Mouse (Mus musculus): ENCODE results near the gene Xrcc6.
A peak's percentile ranks its signal among the peaks of the same experiment; 100 is the strongest.

The Xrcc6 gene

DNA sequence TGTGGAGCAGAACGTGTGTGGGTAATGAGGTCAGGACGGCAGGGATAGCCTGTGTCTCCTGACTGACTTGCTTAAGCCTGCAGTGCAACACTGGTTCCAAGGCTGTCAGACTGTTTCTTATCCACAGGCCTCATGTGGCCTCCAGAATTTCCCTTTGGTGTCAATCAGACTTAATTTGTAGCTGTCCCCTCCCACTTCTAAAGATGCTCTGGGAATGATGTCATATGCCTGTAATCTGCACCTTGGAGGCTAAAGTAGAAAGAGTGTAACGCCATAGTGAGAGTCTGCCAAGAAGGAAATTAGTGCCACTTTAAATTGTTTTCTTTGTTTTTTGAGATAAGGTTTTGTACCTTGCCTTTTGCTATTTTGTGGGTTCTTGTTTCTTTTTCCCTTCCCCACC is 31.7 kb downstream of the Xrcc6 start:
- no peak for DNase-seq (ENCODE audit: low read depth, low spot score)

DNA sequence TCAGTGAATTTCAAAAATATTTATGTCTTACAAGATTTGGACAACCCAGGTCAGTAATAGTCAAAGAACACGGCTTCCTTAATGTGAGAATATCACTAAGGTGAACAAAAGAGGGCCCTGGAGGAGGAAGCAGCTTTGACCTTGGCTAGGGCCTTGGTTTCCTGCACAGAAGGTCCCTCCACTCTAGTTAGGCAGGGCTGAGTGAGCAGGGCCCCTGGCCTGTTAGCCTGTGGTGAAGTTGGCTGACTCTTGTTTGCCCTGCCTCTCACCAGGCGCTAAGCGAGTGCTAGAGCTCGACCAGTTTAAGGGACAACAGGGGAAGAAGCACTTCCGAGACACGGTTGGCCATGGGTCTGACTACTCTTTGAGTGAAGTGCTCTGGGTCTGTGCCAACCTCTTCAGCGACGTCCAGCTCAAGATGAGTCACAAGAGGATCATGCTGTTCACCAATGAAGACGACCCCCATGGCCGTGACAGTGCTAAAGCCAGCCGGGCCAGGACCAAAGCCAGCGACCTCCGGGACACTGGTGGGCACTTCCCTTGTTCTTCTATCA is 35.0 kb downstream of the Xrcc6 start:
- no peak for DNase-seq (ENCODE audit: low read depth, low spot score)

DNA sequence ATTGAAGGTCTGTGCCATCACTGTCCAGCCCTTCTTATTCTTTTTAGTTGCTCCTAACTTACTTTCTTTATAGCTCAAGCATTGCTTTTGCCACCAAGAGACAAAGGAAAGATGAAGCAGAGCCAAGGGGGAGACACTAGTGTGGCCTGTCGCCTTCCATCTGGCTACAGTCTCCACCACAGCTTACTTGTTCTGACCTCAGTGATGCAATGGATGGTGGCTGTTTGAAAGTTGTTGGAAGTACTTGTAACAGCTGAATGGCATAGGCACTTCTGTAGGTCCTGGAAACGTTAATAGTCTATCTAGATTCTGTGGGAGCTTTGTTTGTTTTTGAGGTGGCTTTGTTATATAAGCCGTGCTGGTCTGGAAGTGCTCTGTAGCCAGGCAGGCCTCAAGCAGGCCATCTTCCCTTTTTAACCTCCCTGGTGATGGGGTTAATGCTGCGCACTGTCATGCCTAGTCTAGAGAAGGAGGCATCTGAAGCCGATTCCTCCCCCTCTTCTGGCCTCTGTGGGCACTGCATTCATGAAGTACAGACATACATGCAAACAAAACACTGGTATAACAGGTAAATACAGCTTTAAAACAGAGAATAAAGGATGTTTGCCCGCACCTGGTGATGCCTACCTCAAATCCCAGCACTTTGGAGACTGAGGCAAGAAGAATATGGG is 36.5 kb downstream of the Xrcc6 start:
- DNase-seq (ENCODE audit: low read depth, low spot score) = no peak

DNA sequence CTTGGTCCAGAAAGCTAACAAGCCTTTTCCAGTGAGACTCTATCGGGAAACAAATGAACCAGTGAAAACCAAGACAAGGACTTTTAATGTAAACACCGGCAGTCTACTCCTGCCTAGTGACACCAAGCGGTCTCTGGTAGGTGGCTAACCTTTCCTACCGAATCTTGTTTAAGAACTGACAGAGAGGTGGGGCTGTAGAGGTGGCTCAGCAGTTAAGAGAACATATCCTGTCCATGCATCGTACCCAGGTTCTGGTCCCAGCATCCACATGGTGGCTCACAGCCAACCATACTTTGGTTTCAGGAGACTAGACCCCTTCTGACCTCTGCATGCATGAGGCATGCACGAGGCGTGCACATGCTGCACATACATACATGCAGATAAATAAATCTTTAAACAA is 39.6 kb downstream of the Xrcc6 start:
- DNase-seq (ENCODE audit: low read depth, low spot score) = no peak

DNA sequence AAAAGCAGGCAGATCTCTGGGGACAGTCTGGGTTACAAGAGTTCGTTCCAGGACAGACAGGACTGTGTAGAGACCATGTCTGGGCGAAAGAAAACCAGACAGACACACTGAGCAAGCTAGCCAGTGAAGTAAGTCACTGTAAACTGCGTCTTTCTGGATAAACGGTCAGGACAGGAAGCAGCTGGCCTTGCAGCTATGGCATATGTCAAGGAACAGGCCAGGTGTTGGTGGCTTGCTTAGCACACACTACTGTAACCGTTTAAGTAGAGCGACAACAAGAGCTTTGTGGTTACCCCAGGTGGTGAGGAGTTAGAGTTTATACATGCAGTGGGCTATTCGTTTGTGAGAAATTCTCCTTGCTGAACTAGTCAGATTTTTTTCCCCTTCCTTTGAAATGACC is 40.1 kb downstream of the Xrcc6 start:
- peak; percentile 21 for DNase-seq (ENCODE audit: low read depth, low spot score)

DNA sequence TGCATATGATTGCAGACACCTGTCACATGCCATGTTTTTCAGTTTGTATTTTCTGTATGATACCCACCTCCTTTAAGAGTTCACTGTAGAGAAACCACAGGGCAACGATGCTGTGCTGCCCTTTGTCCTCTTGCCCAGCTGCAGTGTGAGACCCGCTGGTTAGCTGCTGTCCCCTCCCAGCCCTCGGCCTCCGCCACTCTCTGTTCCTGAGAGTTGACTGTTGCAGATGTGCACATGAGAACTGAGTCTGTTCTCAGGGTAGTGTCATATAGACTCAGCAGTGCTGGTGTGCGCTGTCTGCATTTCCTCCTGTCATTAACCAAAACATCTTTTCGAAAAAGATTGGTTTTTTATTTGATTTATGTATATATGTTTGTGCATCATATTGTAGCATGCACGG is 44.8 kb downstream of the Xrcc6 start:
- no peak for DNase-seq (ENCODE audit: low read depth, low spot score)

DNA sequence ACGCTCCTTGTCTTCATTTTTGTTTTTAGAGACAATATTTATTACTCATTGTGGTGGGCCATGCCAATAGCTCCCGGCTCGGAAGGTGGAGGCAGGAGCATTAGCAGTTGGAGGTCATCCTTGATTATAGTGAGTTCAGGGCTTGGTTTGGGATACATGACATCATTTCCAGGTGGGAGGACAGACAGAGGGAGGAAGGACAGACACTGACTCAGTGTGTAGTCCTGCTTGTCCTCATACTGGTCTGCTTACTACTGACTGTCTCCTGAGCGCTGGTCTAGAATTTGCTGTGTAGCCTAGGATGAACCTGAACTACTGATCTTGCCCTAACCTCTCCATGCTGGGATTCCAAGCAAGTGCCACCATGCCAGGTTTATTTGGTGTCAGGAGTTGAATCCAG is 46.1 kb downstream of the Xrcc6 start, which contains the start of gene Desi1:
Gene Desi1 (minus strand): TSS at position 101 of the 400 bp plus-strand sequence.
- DNase-seq (ENCODE audit: low read depth, low spot score) = no peak

DNA sequence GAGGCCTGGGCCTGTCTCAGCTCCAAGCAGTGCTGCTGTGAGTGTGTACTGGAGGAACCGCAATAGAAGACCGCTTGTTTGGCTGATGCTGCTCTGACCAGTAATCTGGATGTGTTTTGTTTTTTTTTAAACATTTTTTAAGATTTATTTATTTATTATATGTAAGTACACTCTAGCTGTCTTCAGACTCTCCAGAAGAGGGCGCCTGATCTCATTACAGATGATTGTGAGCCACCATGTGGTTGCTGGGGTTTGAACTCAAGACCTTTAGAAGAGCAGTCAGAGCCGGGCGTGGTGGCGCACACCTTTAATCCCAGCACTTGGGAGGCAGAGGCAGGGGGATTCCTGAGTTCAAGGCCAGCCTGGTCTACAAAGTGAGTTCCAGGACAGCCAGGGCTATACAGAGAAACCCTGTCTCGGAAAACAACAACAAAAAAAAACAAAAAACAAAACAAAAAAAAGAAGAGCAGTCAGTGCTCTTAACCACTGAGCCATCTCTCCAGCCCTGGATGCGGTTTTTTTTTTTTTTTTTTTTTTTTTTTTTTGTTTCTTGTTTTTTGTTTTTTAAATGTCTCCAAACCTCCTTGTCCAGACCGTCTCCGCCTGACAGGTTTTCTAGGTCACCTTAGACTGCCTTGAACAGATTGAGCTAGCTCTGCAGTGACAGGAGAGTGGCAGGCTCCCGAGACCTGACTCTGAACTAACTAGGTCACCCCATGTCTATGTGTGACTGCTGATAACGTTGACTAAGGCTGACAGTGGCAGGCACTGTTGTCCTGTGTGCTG is 48.5 kb downstream of the Xrcc6 start:
- DNase-seq (ENCODE audit: low read depth, low spot score) = no peak

DNA sequence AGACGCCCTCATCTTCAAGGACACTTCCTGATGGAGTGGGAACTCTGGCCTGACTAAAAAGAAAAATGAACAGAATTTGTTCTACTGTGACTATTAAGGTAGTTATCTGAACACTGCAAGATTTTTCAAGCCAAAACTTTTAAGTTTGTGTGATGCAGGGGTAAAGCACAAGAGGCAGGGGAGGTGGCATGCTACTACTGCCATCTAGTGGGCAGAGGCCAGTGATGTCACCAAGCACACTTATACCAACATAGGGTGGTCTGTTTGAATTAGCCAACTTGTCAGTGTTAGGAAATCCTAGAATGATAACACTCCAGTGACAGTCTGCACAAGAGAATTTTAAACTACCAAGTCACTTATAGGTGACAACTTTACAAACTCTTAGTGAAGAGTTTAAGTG is 53.0 kb downstream of the Xrcc6 start:
- DNase-seq (ENCODE audit: low read depth, low spot score) = no peak

DNA sequence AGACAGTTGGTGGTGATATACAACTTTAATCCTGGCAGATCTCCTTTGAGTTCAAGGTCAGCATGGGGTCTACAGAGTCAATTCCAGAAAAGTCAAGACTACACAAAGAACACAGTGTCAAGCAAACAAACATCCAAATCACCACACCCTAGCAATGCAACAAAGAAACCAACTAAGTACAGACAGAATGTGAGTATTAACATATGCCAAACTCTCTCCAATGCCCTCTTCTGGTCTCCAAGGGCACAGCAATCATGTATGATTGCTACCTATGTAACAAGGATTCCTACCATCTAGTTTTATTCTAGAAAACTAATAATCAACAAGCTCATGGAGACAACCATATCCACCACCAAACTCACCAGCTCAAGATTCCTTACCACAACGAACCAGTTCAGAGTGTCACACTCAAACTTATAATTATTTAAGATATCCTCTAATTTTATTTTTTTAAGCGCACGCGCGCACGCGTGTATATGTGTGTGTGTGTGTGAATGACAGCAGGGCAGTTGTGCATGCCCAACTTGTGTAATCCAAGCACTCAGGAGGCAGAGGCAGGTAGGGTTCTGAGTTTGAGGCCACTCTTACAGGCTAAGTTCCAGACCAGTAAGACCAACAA is 56.6 kb downstream of the Xrcc6 start:
- no peak for DNase-seq (ENCODE audit: low read depth, low spot score)

DNA sequence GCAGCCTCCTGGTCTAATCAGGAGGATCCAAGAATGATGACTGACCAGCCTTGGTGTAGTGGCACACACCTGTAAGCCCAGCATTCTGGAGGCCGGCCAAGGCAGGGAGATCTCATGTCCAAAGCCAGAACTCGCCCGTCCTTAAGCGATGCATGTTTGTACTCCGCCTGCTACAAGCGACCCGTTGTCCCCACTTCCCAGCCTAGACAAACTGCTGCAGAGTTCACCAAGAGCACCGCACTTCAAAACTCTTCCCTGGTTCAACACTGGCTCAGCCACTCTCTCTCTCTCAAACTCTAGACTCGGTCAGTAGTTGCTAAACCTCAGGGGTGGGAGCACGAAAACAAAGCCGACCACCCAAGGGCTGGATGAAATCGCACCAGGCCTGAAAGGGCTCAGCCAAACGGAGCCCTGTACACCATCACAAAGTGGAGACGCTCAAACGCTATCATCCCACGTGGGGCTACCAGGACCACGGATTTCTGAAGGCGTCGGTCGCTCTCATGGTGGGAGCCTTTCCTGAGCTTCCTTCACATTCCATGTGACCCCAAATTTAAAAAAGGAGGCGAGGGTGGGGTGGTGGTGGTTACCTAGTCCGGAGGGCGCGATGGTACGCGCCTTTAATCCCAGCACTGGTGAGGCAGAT is 58.7 kb downstream of the Xrcc6 start:
- no peak for DNase-seq (ENCODE audit: low read depth, low spot score)

DNA sequence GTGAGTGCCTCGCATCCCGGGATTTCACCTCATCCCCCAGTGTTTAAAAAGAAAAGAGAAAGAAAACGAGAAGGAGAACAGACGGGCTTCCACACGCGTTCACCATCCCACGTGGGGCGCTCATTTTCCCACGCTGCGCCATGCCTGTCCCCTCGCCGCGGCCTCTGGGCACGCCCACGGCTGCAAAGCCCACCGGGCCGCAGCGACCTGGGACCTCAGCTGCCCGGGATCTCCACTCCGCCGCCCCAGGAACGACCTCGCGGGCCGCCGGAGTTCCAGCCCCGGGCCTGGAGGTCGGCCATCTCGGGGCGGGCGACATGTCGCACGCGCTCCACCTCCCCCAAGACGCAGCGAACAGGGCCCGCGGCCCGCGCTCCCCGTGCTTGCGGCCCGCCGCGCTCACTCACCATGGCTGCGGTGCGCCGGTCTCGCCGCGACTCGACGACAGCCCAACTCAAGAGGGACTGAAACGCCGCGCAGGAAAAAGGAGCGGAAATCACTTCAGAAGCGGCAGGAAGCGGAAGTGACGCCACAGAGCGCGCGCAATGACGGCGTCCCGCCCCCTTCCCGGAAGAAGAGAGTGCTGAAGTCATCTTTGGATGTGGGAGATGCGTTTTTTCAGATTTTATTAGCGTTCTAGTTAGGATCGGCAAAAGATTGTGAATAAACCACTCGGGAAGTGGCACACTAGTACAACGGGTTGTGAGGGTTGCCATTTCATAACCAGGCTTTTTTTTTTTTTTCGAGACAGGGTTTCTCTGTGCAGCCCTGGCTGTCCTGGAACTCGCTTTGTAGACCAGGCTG is 59.6 kb downstream of the Xrcc6 start, which contains the start of gene Snu13:
Gene Snu13 (minus strand): TSS at position 519 of the 804 bp plus-strand sequence.
- peak; percentile 73 for DNase-seq (ENCODE audit: low read depth, low spot score)

DNA sequence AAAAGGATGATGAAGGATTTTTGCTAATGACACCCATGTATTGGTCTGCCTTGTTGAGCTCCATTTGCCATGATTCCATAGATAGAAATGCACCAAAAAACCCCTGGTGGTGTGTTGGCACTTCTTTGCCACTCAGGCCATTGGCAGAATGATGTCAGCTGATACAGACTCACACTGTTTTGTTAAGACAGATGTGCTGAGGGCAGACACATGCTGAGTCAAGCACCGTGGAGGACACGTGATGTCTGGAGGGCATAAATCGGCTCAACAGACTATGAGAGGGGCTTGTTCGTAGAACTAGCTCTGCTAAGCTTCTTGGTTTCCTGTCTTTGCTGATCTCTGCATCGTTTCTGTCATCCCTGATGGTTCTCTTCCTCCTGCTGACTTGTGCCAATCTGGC is 64.9 kb downstream of the Xrcc6 start:
- no peak for DNase-seq (ENCODE audit: low read depth, low spot score)

DNA sequence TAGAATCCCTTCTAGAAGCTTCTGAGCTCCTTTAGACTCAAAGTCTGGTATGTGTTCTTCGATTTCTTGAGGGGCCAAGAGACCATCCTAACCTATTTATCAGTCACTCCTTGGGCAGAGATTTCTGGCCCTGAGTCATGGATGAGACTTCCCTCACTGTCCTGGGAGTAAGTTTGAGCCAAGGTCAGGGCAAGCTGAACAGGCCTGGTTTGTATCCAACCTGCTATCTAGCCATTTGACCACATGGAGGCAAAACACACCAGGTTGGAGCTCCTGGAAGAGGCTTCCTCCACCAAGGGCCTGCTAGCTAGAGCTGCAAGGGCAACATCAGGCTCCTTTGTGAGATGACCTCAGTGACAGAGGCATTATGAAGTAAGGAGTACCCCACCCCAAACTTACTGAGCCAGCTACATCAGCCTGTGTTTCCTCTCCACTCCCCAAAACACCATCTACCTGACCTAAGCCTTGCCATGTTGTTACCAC is 71.1 kb downstream of the Xrcc6 start, which contains the start of gene 4930407I10Rik:
Gene 4930407I10Rik (plus strand): TSS at position 433 of the 483 bp plus-strand sequence.
- DNase-seq (ENCODE audit: low read depth, low spot score) = no peak

DNA sequence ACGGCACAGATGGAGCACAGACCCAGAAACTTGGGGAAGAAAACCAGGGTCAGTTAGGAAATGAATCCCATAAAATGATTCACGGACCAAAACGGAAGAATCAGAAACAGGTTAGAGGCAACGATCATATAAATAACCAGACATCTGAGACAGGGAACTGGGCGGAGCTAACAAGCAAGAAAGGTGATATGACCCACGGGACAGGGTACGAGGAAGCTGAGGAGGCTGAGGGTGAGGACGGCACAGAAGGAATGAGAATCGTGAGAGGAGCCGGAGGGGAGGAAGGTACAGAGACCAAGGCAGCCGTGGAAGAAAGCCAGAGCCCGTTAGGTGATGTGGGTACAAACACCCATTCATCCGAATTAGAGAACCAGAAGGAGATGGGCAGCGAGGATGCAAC is 76.3 kb downstream of the Xrcc6 start:
- DNase-seq (ENCODE audit: low read depth, low spot score) = no peak

DNA sequence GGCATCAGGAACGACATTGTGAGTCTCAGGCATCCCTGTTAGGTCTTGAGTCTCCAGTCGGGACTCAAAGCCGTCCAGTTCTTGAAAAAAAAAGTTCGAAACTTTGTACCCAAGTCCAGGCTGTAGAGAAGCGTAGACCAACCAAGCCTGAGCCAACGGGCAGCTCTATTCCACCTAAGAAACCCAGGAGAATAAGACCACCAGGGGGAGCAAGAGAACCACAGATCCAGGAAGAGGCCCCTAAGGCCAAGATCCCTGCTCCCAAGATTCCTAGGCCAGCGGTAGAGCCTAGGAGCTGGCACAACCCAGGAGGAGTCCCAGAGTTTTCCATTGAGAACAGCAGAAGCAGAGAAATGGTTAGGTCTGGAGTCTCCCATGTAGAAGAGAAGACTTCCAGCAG is 77.9 kb downstream of the Xrcc6 start:
- DNase-seq (ENCODE audit: low read depth, low spot score) = peak; percentile 59

DNA sequence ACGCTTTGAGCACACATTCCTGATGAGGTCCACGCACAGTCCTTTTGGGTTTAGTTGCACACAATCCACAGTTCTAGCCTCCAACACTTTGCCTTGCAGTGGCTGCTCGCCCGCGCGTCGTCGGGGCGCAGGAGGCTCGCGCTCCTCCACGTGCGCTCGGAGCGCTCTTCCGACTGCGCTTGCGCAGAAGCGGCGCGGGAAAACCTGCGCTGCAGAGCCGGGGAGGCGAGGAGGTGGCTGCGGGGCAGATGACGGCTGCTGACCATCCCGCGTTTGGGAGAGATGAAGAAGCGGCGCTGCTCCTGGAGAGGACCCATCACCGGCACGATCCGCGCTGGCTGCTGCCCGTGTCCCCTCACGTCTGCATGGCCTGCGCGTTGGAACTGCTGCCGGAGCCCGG is 82.3 kb downstream of the Xrcc6 start, which contains the start of gene Mei1:
Gene Mei1 (plus strand): TSS at position 99 of the 400 bp plus-strand sequence.
- no peak for DNase-seq (ENCODE audit: low read depth, low spot score)

DNA sequence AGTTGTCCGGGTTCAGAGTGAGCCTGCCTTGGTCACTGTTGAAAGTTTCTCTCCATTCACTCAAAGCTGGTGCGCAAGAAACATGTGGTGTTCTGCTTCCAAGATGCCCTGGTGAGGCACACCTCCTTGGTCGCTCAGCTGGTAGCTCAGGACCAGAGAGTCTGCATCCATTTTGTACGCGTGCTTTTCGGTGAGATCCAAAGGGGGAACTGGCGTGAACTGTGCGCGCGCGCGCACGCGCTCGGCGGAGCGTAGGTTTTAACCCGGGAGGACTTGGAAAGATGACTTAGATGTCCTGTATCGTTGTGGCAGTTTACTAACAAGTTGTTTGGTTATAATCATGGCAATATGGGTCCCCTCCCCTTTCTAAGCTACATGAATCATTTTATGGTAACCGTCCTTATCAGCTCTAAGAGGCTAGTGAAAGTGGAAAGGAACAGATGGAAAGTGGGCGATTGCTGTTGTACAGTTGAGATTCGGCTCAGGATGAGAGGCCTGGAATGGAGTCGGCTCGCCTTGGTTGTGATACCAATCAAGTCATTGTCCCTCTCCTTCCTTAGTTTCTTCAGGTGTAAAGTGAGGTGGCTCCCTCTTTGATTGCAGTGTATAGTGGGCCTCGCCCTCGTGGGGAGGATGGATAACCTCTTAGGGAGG is 84.3 kb downstream of the Xrcc6 start:
- DNase-seq (ENCODE audit: low read depth, low spot score) = no peak

DNA sequence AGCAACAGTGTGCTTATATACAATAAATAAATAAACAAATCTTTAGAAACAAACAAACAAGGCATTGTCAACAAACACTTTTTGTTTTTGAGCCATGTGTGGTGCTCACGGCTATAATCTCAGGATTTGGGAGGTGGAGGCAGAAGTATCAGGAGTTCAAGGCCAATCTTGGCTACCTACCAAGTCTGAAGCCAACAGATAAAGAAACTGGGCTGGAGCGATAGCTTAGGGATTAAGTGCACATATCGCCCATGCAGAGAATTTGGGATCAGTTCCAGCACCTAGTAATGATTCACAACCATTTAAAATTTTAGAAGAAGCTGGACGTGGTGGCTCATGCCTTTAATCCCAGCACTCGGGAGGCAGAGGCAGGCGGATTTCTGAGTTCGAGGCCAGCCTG is 85.9 kb downstream of the Xrcc6 start:
- no peak for DNase-seq (ENCODE audit: low read depth, low spot score)

DNA sequence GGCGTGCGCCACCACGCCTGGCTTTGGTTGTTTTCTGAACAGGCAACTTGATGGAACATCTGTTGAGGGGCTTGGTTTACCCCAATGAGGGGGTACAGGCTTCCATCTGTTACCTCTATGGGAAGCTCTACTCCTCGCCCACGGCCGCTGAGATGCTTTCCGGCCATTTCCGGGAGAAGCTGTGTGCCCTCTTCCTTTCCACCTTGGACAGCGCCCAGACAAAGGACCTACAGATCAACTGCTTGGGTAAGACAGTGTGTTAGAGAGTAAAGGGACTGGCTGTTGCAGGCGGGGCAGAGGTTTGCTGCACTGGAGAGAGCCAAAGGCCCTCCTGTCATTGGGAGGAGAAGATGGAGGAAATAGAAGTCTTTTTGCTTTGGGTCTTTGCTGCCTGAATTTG is 92.2 kb downstream of the Xrcc6 start:
- DNase-seq (ENCODE audit: low read depth, low spot score) = no peak
